Mouse (Mus musculus) right cerebral cortex, postnatal 10 days (tissue): Measurements from ENCODE around the gene Rpl12.

Experiments used
- DNase-seq, 2 experiments: peaks; one replicate each; pipeline ENCODE4 v3.0.0; 2021; ENCODE audit warnings: low spot score in 2 of 2

Rpl12 gene

DNA sequence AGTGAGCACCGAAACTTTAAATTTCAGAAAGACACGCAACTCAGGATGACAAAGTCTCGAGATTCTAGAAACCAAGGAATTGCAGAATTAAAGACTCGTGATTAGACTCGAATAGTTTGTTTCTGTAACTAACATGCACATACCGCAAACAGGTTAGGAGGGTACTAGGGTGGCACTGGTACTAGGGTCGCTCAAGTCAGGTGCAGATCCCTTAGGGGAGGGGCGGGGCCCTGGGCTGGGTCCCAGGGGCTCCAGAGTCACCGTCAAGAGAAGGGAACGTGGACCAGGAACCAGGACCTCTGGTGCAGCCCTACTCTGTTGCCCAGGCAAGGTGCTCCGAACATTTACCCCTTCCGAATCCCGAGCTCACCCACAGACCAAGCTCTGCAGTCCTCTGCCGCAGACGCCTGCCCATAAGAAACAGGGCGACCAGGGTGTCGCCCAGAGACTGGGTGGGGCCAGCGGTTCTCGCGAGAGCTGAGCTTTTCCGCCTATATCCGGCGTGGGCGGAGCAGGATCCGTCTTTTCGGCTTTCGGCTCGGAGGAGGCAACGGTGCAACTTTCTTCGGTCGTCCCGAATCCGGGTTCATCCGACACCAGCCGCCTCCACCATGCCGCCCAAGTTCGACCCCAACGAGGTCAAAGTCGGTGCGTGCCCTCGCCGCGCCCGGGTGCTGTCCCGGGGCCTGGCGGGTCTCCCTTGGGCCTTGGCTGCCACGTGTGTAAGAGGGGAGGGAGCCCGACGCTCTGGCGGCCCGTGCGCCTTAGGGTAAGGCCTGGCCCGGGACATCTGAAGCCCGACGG, at the start of gene Rpl12, which contains the start of gene Lrsam1:
Gene Rpl12, plus strand, starts transcription at position 368 of the 804 bp plus-strand sequence.
Gene Lrsam1, minus strand, starts transcription at position 423 of the 804 bp plus-strand sequence.
- peak; percentile 97 for DNase-seq

DNA sequence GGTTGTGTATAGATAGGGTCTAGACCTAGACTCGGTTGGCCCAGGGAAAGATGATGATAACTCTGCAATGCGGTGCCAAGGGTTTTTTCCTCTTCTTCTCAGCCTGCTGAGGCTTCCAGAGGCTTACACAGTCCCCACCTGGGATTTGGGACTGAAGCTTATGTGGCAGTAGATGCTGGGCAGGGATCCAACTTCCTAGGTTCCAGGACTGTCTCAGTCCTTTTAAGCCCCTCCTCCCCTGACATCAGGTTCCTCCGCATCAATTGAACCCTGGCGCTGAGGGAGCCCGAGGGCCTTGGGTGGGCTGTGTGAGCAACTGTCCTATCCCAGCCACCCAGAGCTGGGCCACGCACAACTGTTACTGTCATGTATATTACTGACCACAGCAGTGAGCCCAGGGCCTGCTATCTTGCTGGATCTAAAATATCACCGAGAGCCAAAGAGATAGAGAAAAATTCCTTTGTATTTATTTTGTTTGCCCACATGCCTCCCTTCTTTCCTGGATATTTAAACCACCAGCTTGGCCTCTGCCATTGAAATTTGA, 49.6 kb upstream of the Rpl12 start:
- DNase-seq: no peak

DNA sequence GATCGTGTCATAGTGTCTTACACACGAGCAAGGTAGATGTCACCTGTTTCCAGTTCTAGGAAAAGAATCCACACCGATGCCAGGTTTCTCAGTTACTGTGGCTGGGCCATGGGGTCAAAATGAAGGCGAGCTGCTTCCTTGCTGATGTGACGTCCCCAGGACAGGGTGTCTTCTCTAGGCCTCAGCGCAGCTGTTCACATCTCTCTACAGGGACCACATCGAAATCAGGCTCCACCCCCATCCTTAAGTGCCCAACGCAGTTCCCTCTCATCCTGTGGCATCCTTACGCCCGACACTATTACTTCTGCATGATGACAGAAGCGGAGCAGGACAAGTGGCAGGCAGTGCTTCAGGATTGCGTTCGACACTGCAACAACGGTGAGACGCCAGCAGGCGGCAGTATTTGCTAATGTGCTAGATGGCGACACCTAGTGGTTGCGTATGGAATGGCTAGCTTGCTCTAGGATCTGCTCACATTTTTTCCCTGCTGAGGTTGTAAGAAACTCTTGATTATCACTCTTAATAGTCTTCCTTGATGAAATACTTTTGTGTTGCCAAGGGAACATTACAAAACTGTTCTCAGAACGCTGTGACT, 49.1 kb upstream of the Rpl12 start:
- DNase-seq: peak; percentile 87 to 90

DNA sequence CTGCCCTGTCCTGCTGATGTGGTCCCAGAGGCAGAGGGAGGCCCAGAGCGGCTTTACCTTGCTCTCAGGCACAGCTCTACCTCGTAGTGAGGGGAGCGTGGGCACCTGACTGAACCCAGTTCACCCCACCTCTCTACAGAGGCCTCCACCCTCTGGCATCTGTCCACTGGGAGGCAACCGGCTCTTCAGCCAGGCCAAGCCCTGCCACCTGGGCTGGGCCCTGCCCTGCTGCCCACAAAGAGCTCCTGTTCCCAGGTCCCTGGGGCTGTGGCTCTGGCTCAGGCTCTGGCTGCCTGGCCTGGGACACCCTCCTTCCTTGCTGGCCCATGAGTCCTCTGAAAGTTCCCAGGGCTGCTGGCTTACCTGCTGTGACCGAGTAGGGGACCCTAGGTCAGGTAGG, 47.0 kb upstream of the Rpl12 start:
- DNase-seq: no peak

DNA sequence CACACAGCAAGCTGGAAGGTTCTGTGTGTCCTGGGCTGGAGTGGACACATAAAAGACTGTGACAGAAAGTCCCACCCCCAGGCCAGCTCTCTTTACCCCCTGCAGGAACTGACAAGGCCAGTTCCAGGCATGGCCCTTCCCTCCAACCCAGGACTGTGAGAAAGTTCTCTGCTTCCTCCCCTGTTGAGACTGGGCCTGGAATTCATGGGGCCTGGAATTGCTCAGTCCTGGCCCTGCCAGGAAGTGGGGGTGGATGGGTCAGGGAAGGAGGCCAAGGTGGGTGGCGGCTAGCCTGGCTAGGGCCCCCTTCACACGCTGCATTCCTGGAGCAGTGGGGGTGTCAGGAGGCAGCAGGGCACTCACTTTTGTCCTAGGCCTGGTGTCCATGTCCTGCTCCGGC, 46.5 kb upstream of the Rpl12 start:
- peak in 1 of 2 experiments; percentile 58 for DNase-seq

DNA sequence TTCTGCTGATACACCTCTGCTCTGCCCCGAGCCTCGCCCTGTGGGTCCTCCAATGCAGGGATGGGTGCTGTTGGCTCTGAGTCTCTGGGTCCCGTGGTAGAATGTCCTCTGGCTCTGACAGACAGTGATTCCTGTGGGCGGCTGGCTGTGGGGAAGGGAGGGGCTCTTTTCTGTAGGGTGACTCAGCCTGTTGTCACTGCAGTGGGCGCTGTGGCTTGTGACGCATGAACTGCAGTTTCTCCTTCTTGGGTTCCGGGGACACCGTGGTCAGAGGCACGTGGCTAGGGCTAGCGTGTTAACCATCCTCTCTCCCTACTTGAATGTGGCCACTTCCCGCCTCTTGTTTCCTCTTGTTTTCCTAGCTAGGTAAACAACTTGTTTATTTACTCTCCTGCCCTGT, 43.8 kb upstream of the Rpl12 start:
- DNase-seq: peak in 1 of 2 experiments; percentile 56

DNA sequence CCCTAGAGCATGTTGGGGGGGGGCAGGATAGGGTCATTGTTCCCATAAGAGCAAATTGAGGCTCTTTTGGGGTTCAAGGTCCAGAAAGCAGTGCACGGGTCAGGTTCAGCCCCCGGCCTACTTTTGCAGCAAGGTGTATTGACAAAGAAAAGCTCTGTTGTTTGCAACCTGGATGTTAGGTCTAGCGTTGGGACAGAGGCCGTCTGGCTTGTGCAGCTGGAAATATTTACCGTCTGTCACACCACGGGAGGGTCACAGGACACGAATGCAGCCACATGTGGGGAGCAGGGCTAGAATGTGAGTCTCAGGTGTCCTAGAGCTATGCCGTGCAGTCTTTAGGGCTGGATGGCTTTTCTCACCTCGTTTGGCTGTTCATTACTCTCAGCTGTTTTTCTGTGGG, 43.0 kb upstream of the Rpl12 start:
- no peak for DNase-seq

DNA sequence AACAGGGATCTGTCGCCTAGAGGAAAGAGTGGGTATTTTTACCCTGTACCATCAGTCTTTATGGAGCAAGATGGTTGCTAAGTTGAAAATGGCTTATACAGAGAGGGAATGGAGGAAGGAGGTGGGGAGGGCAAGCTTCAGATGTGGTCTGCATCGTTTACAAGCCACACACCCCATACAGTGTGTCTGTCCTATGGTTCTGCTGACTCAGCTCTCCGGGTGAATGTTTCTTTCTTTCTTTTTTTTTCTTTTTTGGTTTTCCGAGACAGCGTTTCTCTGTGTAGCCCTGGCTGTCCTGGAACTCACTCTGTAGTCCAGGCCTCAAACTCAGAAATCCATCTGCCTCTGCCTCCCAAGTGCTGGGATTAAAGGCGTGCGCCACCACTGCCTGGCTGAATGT, 40.1 kb upstream of the Rpl12 start:
- no peak for DNase-seq

DNA sequence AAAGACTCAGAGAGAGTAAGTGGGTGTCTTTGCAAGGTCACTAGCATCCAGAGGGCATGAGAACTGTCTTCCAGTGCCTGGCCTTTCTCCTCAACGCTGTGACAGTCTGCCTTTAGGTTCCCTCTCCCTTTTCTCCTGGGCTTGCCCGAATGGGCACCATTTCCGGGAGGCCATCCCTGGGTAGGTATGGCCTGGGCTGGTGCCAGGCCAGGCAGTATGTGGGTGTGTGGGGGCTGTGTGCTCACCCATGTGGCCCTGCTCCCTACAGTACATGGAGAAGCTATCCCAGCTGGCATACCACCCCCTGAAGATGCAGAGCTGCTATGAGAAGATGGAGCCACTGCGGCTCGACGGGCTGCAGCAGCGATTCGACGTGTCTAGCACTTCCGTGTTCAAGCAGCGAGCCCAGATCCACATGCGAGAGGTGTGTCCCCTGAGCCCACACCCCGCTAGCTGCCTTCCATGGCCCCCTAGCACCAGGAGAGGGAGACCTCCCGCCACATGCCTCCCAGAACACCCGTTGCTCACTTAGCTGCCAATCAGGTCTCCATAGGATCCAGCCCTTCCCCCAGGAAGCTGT, 39.5 kb upstream of the Rpl12 start:
- DNase-seq: no peak

DNA sequence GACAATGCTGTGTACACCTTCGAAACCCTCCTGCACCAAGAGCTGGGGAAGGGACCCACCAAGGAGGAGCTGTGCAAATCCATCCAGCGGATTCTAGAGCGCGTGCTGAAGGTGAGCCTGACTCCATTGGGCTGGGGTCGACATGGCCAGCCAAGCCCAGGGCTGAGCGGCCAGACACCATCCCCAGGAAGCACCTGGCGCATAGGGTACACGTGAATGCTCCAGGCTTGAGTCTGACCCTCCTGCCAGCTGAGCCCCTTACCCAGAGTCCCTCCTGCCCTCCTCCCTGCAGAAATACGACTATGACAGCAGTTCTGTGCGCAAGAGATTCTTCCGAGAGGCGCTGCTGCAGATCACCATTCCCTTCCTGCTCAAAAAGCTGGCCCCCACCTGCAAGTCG, 38.8 kb upstream of the Rpl12 start:
- DNase-seq: no peak

DNA sequence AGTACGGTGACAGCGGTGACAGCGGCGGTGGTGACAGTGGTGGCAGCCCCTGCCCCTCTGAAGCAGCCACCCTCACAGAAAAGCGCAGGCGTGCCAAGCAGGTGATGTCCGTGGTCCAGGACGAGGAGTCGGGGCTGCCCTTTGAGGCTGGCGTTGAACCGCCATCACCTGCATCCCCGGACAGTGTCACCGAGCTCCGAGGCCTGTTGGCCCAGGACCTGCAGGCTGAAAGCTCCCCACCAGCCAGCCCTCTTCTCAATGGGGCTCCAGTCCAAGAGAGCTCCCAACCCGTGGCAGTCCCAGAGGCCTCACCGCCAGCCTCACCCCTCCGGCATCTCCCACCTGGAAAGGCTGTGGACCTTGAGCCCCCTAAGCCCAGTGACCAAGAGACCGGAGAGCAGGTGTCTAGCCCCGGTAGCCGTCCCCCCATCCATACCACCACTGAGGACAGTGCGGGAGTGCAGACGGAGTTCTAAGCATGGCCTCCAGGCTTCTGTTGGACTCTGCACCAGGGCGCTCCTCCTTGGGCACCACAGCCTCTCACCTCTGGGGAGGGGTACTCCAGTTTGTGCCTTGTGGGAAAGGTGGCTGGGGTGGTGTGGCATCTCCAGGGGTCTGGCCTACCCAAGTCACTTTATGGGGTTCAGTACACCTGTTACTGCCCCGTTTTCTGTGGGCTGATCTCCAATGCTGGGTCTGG, 37.7 kb upstream of the Rpl12 start:
- DNase-seq: no peak

DNA sequence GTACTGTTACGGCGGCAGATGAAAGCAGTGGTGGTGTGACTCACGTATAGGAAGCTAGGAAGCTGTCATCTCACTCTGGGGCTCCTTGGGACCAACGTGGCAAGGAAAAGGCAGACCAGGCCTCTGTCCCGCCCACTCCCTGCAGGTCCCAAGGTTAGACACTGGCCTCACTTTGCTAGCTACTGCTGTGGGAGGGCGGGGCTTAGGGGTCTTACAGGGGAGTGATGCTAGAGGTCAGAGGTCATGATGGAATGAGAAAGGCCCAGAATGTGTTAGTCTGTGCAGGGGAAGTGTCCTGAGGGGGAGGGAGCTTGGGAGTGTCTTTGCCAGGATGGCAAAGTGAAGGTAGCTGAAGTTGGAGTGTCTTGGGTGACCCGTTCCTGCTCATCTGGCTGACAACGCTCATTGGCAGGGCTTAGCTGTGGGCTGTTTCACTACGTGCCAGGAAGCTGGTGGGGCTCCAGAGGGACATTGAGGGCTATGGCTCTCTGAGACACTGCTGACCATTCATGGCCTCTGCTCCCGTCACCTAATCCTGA, 37.0 kb upstream of the Rpl12 start:
- DNase-seq: no peak

DNA sequence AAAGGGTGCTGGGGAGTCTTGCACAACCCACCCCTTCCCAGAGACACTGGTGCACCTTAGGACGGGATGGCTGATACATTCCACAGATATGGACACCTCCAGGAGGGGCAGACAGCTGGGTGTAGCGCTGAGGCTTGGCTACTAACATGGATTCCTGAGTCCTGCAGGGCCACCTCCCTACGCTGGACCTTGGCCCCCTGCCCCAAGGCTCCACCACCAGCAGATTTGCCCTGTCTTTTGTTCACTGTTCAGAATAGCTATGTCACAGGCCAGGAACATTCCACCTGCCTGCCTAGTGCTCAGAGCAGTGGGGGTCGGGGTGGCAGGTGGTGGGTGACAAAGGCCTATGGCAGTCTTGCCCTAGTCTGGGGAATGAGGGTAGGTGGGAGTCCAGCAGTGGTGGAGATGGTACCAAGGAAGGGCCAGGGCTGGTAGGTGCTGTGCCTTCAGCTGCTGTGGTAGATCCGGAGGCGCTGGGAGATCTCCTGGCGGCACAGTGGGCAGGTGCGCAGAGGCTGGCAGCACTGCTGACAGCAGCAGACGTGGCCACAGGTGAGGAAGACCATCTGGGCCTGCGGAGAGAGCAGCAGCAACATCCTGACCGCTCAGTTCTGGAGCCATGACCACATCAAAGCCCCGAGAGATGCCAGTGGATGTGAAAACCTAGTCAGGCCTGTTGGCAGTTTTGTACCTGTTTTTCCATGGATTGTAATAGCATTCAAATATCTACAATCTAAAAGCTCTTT, 34.9 kb upstream of the Rpl12 start:
- no peak for DNase-seq

DNA sequence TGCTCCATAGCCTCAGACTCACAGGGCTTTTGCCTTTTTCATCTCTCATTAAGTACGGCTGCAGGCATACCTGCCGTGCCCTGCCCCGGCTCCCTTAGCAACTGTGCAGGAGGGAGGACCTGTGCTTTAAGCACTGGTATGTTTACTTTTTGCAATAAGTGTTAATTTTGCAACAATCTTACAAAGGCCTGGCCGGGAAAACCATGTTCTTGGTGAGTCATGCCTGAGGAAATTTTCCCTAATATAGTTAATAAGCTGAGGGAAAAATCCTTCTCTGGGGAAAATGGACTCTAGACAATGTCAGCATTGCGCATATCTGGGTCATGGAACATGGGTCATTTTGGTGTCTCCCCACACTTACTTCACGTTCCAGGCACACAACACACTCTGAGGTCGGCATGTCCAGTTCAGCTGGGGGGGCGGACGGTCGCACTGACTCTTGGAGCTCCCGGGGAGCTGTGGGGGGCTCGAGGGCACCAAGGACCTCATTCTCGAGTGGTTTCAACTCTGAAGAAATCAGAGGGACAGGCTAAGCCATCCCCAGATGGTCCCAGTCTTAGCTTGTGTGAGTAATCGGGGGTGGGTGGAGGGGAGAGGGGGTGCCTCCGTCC, 33.6 kb upstream of the Rpl12 start:
- no peak for DNase-seq

DNA sequence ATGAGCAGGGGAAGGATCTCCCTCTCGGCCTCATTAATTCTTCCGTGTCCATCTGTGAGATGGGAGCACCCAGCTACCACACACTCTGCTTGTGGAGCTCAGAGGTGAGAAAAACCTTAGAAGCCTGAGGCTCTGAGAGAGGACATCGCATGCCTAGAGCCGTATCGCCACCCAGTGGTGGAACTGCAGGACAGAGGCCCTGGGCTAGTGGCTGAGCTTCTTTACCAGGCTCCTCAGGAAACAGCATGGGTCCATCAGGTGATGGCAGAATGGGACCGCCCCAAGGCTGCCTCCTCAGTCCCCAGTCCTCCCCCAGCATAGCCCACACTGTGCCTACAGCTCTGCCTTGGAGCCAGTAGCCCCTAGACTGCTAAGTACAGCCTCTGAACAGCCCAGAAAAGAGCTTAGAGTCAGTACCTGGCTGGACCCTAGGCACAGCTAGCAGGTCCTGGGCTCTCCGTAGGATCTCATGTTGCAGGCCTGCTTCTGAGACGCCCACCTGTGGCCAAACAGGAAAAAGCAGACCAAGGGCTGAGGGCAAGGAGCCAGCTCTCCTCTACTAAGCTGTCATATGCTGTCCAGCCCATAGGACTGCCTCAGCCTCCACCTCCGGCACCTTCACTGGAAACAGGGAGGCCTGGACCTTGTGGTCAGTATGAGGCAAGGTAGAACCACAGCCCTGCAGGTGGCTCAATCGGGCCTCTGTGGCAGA, 33.0 kb upstream of the Rpl12 start:
- peak; percentile 79 to 85 for DNase-seq

DNA sequence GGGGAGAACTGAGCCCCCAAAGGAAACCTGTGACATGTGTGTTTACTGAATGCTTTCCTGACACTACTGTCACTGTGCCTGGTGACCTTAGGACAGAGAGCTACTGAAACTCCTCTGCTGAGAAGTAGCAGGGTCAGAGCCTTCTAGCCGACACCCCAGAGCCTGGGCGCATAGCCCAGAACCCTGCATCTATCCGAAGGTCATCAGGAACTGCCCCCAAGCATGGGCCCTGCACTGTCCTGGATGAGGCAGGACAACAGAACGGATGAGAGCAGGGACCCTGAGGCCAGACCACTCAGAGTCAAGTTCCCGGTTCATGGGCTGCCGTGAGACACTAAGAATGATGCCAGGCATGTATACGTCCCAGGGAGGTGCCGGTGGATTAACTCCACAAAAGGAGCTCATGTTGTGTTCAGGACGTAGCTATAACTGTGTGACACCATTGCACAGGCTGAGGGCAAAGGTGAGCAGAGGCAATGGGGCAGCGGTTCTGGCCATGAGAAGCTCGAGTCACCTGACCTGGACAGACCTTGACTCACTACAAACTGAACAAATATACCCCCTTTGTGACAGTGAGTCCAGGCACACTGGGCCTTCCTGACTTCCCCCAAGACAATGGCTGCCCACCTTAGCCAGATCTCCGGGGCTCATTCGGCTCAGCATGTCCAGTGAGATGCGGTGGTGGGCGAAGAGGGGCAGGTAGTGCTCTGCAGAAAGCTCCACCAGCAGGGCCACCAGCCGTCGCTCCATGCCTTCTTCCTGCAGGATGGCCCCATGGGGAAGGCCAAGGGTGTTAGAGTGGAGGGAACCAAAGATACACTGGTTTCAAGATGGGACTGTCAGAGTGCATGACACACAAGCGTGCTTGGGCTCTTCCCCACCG, 32.2 kb upstream of the Rpl12 start:
- no peak for DNase-seq

DNA sequence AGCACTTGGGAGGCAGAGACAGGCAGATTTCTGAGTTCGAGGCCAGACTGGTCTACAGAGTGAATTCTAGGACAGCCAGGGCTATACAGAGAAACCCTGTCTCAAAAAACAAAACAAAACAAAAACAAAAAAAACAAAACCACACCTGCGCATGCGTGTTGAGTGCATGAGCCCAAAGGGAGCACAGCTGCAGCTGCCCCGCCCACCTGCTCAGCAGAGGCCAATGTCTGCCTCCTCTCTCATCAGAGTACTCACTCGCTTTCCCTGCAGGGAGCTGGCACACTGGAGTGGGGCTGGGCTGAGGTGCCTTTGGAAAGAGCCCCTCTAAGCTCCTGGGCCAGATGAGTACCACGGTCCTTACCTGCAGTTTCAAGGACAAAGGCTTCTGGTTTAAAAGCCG, 29.6 kb upstream of the Rpl12 start:
- no peak for DNase-seq

DNA sequence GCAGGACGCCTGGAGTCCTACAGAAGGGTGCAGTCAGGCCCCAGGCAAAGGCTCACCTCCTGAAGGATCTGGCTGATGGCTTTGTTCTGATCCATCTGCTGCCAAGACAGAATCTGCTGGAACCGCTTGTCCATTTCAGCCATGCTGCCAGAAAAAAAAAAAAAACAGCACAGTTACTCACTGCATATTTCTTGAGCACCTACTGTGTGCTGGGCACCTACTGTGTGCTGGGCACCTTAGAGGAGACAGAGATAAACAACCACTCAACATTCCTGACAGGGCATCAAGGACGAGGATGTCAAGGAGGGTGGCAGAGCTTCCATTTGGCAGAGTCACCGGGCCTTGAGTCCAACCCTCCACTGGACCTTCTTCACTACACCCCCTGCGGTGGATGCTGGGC, 22.6 kb upstream of the Rpl12 start:
- DNase-seq: no peak

DNA sequence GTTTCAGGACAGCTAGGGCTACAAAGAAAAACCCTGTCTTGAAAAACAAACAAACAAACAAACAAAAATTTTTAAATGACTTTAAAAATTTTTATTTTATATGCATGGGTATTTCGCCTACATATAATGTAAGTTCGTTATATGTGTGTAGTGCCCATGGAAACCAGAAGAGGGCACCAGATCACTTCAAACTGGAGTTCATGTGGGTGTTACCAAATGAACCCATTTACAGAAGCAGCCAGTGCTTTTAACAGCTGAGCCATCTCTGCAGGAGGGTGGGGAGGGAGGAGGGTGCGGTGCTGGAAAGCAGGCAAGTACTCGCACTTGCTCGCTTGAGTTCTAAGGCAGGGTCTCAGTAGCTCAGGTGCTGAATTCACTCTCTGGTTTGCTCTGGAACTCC, 21.9 kb upstream of the Rpl12 start:
- no peak for DNase-seq
